In genomic region chr1:38547685-38548084, GRCm38 (mm10) we compare ENCODE assay signal across 25 mouse cellular contexts.
DNase-seq lines count a peak whose midpoint lies in the region; ATAC-seq lines count a peak whose summit lies in the region.
"Had no signal": no experiment of that assay in that cellular context is flagged by ENCODE, and none has a peak within 500 bp of the region (broad histone marks: within the 10 kb centered on the region; RNA-seq: fewer than 3 reads in every experiment).

No protein-coding gene starts in this region.

- peak; percentile 43 for DNase-seq in heart, adult 11 months
- DNase-seq in heart, postnatal 36 days: no peak
- DNase-seq in testis, postnatal 10 days (ENCODE audit: low spot score): peak; percentile 18
- no peak for DNase-seq in testis, postnatal 14 days (ENCODE audit: low spot score)
- no peak for DNase-seq in thymus, postnatal 36 days
- DNase-seq: adrenal gland, postnatal 10 days; adrenal gland, postnatal 36 days; cerebellum, adult 18-20 months; cerebellum, adult 9-10 months; cerebellum, postnatal 14 days; gastrocnemius, adult 2 months; gastrocnemius, postnatal 14 days; heart, adult 18-20 months; kidney, adult 11 months had no signal

- 0 out of 2 replicates have a peak, but pooled peaks have one; percentile 34 for ATAC-seq in embryonic facial prominence, embryonic 15.5 days (ENCODE audit: insufficient number of reproducible peaks, low FRiP score, low TSS enrichment, low read depth)
- no peak for ATAC-seq in liver, embryonic 12.5 days
- ATAC-seq: forebrain, embryonic 13.5 days; forebrain, embryonic 16.5 days; intestine, embryonic 15.5 days; Patski had no signal

- H3K27ac ChIP-seq in embryonic facial prominence, embryonic 15.5 days (replicated peaks): no peak overlapping the region
- H3K27ac ChIP-seq in liver, embryonic 12.5 days: no peak overlapping the region
- H3K27ac ChIP-seq: embryonic facial prominence, embryonic 12.5 days; forebrain, embryonic 10.5 days; forebrain, embryonic 13.5 days; gastrocnemius, adult 2 months; heart, embryonic 13.5 days; hindbrain, embryonic 14.5 days; intestine, embryonic 15.5 days had no signal

- no peaks in the 10 kb centered on the region for H3K36me3 ChIP-seq in embryonic facial prominence, embryonic 15.5 days
- H3K36me3 ChIP-seq in liver, embryonic 12.5 days: no peaks in the 10 kb centered on the region
- H3K36me3 ChIP-seq: embryonic facial prominence, embryonic 12.5 days; forebrain, embryonic 10.5 days; G1E; heart, embryonic 13.5 days; intestine, embryonic 15.5 days had no signal

- H3K4me2 ChIP-seq in embryonic facial prominence, embryonic 15.5 days (replicated peaks): no peak overlapping the region
- no peak overlapping the region for H3K4me2 ChIP-seq in liver, embryonic 12.5 days
- H3K4me2 ChIP-seq: embryonic facial prominence, embryonic 12.5 days; forebrain, embryonic 13.5 days; heart, embryonic 13.5 days; hindbrain, embryonic 14.5 days; intestine, embryonic 15.5 days had no signal

- WGBS in embryonic facial prominence, embryonic 15.5 days: 84% methylated on average over 9 of the region's 9 CpGs
- 64% methylated on average over 9 of the region's 9 CpGs for WGBS in liver, embryonic 12.5 days (ENCODE audit: insufficient replicate concordance)

- no peak overlapping the region for H3K4me3 ChIP-seq in embryonic facial prominence, embryonic 15.5 days (replicated peaks)
- H3K4me3 ChIP-seq in liver, embryonic 12.5 days: no peak overlapping the region
- H3K4me3 ChIP-seq: embryonic facial prominence, embryonic 12.5 days; forebrain, embryonic 10.5 days; forebrain, embryonic 13.5 days; gastrocnemius, adult 2 months; heart, embryonic 13.5 days; intestine, embryonic 15.5 days had no signal

- no peak overlapping the region for H3K9ac ChIP-seq in embryonic facial prominence, embryonic 15.5 days
- H3K9ac ChIP-seq in liver, embryonic 12.5 days: no peak overlapping the region
- H3K9ac ChIP-seq: embryonic facial prominence, embryonic 12.5 days; forebrain, embryonic 13.5 days; heart, embryonic 13.5 days; hindbrain, embryonic 14.5 days; intestine, embryonic 15.5 days had no signal

- peaks cover 30% of the 10 kb centered on the region for H3K4me1 ChIP-seq in embryonic facial prominence, embryonic 15.5 days
- peaks cover 6% of the 10 kb centered on the region; the same call in 1 of the 2 replicates for H3K4me1 ChIP-seq in liver, embryonic 12.5 days

- no peaks in the 10 kb centered on the region for H3K9me3 ChIP-seq in embryonic facial prominence, embryonic 15.5 days (replicated peaks)
- H3K9me3 ChIP-seq in liver, embryonic 12.5 days (replicated peaks): no peaks in the 10 kb centered on the region
- H3K9me3 ChIP-seq: embryonic facial prominence, embryonic 12.5 days; forebrain, embryonic 10.5 days; forebrain, embryonic 13.5 days; G1E; heart, embryonic 13.5 days; intestine, embryonic 15.5 days had no signal

- intact Hi-C loops in heart, postnatal 36 days (cut with DNase I): no loop called here

- H3K27me3 ChIP-seq in embryonic facial prominence, embryonic 15.5 days: no peaks in the 10 kb centered on the region
- 0 out of 2 replicates have a peak, but pooled peaks cover 4% of the 10 kb centered on the region for H3K27me3 ChIP-seq in liver, embryonic 12.5 days (replicated peaks)
- H3K27me3 ChIP-seq: embryonic facial prominence, embryonic 12.5 days; forebrain, embryonic 13.5 days; heart, embryonic 13.5 days; intestine, embryonic 15.5 days; Patski had no signal

Comparison
In these comparisons a context has a peak if more than half of its experiments do, and no peak if none do; other contexts are left out.
1. DNase-seq: peak in heart, adult 11 months (single experiment) and testis, postnatal 10 days (single experiment); none in heart, postnatal 36 days (0 of 2), testis, postnatal 14 days (single experiment) and thymus, postnatal 36 days (0 of 2).